Mouse (Mus musculus) embryo, embryonic 9.5 days (tissue): ENCODE data around the gene Pla1a.
"Not testable (repeated sequence)": the region's sequence is repeated elsewhere in the genome, so short reads cannot be mapped to it uniquely, and the experiment has no call there.

Experiments used
- DNase-seq: peaks from one replicate; pipeline ENCODE4 v3.0.0-alpha.2; 2017; ENCODE audit errors: extremely low spot score

Pla1a gene

DNA sequence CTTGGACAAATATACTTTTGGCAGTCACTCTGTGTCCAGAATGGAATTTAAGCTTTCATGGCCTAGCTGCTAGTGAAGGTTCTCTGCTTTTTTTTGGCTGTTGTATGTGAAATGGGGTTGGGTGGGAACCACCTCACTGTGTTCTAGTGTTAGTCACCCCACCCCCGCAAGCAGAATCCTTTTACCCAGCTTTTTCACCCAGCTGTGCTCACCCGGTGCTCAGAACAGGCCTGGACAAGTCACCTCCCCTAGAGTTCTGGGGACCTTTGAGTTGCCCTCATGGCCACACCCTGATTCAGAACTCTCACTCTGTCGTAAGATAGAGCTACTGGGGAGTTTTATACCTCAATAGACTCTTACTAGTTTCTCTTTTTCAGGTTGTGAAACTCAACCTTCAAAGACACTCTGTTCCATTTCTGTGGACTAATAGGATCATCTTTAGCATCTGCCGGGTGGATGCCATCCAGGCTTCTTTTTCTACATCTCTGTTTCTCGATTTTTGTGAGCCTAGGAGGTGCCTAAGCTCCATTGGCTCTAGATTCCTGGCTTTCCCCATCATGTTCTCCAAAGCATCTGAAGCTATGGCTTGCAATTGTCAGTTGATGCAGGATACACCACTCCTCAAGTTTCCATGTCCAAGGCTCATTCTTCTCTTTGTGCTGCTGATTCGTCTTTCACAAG lies 25.8 kb upstream of the Pla1a start:
- DNase-seq, result no peak

DNA sequence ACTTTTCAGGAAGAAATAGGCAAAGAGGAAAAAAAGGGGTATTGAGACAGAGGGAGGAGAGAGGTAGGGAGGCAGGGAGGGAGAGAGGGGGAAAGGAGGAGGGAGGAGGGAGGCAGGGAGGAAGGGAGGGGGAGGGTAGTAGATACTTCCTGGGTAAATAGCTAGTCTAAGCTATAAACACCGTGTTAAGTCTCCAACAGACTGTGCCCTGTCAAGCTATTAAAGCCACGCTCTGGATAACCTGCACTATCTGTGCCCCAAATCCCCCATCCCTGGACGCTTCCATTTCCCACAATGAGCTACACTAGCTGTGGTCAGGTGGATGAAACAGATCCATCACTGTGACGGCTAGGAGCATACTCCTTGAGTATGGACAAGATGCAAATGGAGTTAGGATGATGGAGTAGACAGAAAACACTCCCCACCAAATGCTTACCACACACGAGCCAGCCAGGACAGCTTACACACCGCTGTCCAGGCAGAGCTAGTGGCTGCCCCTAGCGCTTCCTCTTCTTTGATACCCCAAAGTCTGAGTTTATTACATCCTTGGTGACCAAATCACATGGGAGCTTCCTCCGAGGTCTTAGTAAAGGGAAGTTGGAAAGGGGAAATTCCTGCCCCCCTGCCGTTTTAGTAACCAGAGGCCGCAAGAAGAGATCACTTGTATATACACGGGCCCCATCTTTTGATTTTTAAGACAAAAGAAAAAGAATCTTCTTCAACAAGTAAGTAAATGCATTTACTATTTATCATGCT lies 24.0 kb upstream of the Pla1a start:
- no peak for DNase-seq

DNA sequence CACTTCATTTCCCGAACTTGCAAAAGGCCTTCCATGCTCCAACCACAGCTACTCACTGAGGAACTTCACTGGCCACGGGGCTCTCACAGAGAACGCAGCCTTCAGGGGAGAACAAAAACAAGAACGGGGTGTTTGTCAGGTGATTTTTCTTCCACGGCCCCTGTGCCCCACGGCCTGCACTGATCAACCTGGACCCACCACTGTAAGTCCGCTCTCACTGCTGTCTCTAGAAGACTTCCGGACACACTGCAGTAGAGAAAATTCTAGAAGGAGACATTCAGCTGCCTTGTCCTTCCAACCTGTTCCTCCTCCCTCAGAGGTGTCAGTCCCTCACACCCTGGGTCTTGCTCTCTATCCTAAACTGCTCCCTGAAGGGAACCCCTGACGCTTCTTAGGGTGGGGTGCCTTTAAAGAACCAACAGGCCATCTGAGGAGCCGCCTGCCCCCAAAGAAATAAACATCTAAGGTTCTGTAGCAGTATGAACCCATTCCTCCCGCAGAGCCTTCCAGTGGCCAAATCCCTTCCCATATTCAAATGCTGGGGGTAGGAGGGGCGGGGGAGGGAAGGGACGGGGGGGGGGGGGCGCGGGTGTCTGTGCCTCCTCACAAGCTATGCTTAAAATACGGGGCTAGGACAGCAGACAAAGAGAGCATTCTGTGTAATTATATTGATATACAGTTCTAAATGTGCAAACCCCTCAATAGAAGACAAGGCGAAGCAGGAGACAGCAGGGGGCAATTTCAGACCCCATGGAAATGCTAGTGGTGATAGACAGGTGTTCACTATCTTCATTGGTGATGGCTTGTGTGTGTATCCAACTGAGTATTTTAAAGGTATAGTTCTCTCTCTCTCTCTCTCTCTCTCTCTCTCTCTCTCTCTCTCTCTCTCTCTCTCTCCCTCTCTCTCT lies 22.8 kb upstream of the Pla1a start, which contains the start of gene Cd80:
Cd80 (plus strand) TSS at position 51 of the 908 bp plus-strand sequence.
- no peak for DNase-seq

DNA sequence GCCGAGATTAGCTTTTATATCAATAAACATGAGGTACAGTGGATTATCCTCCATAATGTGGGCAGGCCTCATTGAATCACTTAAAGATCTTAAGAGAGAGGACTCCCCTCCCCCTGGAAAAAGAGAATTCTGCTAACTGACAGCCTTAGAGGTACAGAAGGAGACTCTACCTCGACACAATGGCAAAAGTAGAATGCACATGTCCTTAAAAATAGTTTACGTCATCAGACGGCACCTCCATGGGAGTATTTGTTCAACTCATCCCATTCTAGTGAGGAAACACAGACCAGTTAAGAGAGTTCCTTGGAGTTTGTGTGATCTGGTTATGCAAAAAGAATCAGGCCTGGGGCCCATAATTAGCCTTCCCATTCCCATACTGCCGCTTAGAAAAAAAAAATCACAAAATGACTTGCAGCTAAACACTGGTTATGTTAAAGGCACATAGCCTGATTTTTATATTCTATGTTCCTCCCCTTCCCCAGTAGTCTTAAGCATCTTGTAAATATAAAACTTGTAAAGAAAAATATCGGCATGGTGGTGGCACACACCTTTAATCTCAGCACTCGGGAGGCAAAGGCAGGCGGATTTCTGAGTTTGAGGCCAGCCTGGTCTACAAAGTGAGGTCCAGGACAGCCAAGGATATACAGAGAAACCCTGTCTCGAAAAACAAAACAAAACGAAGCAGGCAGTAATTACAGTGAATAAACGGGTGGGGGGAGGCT lies 21.7 kb upstream of the Pla1a start:
- no peak for DNase-seq

DNA sequence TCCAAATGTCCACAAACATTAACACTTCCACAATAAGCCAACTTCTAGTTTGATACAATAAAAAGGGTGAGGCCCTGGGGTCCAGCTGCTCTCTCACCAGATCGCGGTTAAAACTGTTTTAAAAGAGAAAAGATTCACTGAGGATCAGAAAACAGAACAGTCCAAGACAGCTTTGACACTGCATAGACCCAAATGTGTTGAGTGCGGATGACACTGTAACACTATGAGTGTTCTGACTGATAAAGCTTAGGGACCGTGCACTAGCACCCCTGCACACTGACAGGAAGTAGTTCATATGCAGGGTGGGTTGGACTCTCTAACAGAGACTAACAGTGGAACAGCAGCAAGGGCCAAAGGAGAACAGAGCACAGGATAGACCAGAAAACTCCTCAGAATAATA lies 21.0 kb upstream of the Pla1a start:
- no peak for DNase-seq

DNA sequence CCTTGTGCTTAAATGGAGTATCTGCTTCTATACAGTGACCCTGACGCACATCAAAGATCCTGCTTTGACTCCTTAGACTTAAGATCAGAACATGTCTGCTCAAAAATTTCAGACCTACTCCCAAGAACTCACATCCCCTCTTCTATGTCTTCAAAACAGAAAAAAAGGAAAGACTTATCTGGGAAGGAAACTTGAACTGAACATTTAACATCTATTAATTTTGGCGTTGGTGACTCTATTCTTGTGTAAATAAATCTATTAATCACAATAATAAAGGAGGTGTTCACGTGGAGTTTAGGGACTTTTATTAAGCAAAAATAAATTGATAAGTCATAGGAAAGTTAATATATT lies 20.2 kb upstream of the Pla1a start:
- no peak for DNase-seq

DNA sequence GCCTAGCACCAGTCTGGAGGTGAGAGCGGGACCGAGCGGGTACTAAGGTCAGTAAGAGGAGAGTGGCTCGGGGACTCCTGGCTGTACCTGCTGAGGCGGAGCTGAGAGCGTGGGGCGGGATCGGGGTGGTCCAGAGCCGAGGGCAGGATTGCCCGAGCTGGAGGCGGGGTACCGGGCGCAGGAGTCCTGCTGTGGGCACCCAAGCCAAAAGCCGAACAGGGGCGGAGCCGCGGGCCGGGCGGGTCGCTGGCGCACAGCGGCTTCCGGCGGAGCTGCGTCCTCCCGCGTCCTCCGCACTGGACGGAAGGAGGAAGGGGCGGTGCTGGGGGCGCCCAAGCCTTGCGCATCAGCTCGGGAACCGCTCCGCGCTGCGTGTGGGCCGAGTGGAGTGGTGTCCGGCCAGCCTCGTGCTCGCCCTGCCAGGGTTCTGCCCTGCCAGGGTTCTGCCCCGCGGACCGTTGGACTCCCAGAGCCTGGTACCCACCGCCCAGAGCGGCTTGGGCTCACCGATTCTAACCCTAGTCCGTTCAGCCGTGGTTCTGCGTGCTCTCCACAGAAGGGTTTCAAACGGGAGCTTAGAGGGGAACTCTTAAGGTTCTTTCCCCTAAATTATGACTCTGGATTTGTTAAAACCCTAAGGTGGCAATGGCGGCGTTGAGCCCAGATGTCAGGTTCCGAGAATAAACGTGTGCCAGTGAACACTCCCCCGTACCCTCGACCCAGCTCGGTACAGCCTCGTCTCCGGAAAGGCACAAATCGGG lies 19.7 kb upstream of the Pla1a start, which contains the start of gene Adprh:
Adprh (minus strand) TSS at position 262 of the 761 bp plus-strand sequence.
- peak; percentile 89 for DNase-seq

DNA sequence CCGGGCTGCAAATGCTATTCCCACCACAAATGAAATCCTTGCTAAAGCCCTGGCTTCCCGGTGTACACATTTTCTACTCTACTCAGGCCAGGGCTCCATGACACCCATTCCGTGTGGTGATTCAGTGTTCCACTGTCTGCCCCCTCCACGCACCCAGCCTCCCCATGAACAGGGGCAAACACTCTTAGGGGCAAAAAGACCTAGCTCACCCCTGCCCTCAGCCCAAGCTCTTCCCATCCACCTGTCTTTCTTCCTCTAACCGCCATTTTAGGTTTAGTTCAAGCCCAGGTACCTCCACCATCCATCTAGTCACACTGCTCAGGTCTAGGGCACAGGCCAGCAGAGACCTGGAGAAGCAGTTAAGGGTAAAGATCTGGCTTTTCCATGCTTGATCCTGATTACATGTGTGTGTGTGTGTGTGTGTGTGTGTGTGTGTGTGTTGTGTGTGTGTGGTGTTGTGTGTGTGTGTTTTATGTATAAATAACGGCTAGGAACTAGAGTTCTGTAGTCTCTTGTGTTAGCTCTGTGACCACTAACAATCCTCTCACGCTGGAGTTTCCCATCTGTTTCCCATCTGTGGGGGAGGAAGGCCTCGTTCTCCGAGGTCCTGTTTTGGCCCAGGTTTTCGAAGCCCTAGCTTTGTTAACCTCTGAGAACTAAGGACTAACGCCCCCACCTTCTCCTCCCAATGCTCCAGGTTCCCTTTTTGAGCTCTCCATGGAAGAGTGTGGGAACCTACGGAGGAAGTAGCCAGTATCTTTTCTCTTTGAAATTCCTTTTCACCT lies 18.7 kb upstream of the Pla1a start:
- DNase-seq, result no peak

DNA sequence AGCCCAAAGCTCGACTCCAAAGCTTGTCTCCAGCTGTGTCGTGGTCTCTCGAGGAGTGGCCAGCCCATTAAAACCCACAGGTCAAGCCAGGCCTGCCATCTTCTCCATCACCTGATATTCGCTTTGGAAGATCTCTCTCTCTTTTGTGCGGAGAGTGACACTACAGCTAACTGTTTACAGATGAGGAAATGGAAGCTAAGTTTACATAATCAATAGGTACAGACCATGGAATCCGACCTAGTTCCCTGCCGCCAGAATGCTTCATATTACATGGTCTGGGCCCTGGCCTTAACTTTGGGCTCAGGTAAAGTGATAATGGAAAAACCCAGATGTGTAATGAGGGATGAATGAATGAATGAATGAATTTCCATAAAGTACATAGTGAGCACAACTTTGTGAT lies 17.8 kb upstream of the Pla1a start:
- DNase-seq, result no peak

DNA sequence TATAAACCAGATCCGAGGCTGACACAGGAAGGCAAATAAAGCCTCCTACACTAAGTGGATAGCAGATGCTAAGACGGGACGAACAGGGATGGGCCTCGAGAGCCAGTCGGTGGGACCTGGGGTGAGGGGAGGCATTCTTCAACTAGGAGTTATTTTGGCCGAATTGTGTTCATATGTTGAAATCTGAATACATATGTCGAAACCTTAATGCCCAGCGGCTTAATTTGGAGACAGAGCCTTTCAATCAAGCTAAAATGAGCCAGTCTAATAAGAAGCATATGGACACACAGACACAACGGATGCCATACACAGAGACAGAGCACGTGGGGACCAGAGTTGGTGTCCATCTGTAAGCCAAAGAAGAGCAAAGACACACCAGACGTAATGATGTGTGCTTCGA lies 15.5 kb upstream of the Pla1a start:
- DNase-seq, result no peak

DNA sequence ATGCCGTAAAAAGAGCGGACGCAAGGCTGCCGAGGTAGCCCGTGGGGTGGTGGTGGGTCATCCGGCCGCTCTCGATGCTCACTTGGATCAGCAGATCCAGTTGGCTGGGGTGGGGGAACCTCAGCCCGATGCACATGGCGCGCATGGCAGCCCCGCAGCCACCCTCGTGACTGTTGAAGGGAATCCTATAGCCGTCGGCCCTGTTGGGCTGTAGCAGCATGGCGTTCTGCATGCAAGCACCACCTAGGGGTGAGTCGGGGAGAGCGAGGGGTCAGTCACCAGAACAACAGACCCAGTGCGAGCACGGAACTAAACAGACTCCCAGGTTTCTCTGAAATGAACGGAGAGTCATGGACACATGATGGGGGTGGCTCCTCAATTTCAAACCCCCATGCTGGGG lies 14.4 kb upstream of the Pla1a start:
- DNase-seq, result no peak

DNA sequence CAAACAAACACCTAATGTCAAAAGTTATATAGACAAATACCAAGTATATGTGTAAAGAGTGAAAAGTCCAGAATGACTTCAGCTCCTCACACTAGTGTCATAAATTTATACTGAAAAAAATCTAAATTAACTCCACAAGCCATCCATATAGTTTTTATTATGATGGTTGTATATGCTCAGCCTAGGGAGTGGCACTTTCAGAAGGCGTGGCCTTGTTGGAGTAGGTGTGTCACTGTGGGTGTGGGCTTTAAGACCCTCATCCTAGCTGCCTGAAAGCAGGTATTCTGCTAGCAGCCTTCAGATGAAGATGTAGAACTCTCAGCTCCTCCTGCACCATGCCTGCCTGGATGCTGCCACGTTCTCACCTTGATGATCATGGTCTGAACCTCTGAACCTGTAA lies 13.2 kb upstream of the Pla1a start:
- DNase-seq, result not testable (repeated sequence)

DNA sequence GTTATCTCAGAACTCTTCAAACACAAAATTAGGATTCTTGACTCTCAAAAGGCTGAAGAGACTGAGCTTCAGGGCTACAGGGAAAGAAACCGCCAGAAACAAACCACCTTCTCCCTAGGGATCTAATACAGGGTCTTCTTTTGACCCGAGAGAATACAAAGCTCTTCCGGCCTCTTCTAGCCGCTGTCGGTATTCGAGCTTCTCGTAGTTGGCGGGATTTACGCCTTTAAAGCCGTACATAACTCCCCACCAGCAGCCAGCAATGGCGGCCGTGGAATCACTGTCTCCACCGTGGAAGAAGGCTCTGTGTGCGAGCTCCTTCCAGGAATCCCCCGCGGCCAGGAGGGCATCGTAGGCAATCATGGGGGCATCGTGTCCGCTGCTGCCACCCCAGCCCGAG lies 12.6 kb upstream of the Pla1a start:
- DNase-seq, result no peak

DNA sequence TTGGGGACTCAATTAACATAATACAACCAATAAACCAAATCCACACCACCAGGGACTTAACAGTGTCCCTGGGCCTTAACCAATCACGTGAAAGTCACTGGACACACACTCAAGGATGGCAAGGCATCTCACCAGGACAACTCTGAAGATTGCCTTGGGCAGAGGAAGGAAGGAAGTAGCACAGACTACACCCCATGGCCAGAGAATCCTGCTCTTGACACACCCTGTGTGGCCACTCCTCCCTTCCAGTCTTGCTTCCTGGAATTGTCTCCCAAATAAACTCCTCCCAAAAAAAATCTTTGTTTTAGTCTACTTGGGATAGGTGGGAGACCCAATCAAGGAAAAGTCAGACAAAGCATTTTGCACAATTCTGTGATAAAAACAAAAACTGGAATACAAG lies 12.1 kb upstream of the Pla1a start:
- DNase-seq, result no peak

DNA sequence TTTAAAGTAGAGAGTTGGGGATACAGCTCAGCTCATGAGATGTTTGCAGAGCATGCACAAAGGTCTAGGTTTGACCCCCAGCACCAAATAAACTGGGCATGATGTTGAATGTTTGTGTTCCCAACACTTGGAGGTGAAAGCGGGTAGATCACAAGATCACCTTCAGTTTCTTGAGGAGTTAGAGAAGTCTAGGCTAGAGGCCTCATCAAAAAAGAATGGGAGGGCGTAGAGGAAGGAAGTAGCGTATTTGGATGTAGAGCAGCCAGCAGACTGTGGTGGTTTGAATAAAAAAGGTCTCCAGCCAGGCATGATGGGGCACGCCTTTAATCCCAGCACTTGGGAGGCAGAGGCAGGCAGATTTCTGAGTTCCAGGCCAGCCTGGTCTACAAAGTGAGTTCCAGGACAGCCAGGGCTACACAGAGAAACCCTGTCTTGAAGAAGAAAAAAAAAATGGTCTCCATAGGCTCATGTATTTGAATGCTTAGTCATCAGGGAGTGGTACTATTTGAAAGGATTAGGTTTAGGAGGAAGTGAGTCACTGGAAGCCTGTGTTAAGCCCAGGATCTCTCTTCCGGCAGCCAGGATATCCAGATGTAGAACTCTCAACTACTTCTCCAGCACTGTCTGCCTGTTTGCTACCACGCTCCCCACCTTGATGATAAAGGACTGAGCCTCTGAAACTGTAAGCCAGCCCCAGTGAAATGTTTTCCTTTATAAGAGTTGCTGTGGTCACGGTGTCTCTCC lies 10.9 kb upstream of the Pla1a start:
- no peak for DNase-seq

DNA sequence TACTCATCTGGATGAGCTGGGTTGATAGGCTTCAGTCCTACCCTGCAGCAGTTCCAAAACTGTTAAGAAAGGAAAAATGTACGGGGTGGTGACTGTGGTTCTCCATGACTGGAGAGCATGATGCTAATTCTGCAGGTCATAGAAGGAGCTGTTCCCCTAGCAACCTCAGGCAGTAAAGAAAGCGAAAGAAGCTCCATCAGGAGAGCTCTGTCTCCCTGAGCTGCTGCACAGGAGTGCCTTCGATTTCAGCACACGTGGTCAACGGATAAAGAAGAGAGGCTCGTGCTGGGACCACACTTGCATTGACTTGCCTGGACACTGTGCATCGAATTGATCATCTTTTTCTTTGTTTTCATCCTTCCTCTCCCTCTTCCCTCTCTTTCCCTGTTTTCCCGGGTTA lies 9.3 kb upstream of the Pla1a start:
- no peak for DNase-seq

DNA sequence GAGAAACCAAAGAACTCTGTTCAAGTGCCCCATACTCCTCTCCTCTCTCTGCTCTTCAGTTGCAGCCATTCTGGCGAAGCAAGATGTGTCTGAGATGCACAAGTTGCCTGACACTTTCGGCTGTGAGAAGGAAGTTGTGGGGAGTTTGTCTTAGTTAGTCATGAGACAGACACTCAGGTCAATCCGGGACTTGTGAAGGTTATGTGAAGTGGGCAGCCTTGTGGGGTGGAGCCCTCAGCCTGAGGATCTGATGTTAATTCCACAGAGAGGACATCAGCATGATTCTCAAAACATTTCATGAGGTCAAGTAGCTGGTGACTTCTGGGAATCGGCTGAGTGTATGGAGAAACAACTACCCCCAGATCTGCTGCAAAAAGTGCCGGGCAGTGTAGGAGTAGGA lies 8.7 kb upstream of the Pla1a start:
- DNase-seq, result no peak

DNA sequence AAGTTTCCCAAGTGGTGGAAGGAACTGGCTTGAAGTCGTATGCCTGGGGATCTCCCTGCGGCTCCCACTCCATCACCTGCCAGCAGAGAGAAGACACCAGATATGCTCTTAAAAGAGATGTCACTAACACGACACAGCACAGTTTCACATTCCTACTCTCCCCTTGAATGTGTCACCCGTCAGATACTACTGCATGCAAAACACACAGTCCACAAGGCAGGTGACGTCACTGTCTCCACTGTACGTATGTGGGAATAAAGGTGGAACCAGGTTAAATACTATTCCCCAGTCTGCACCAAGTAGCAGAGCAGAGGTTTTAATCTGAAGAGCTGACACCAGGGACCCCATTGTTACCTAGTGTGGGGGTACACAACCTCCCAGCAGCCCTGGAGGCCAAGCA lies 7.5 kb upstream of the Pla1a start:
- no peak for DNase-seq

DNA sequence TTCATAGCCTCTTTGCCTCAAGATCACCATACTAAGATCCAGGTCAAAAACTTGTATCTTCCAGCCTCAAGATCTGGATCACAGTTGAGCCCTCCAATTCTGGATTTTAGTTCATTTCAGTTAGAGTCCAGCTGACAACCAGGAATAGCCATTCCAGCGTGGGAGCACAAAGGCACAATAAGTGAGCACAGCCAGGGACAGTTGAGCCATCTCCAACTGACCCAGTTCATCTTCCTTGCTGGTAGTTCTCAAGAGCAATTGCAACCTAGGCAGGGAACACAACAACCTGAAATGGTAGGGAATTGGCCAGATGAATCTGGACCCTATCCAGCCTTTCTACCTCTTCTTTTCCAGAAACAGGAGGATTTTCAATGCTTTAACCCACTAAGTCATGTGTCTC lies 6.2 kb upstream of the Pla1a start:
- no peak for DNase-seq
